Mouse (Mus musculus): ENCODE measurements at regions not wholly inside any gene's neighbourhood (a gene's known extent, or its start where the extent isn't known, plus 50 kb on each side); places are given as distances from the start of the nearest gene placed in this dataset.
A peak's percentile ranks its signal among the peaks of the same experiment; 100 is the strongest.

DNA sequence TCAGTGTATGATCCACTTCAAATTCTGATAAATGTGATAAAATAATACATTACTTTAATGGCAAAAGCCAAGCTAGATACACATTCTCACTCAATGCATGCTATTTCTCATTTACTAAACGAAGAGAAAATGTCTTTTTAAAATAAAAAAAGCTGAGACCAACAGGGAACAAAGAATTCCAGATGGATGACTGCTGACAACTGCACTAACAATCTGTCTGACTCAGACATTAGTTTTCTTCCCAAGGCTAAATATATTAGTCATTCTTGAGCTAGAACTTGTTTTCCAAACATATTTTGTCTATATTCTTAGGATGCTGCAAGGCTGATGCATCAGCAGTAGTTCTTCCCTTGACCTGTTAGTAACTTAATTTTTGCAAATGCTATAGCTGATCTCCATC, 1008.2 kb downstream of the Sis start:
- peak; percentile 28 for DNase-seq (ENCODE audit: low read depth, low spot score)

- no peak for DNase-seq (ENCODE audit: low read depth, low spot score)
These were observed 1047.8 kb downstream of the Sis start for GRCm38 (mm10) chr3:71919865-71920264.

GRCm38 (mm10) chr3:71913783-71914182, 1053.9 kb downstream of the Sis start:
- DNase-seq (ENCODE audit: low read depth, low spot score) = no peak

- DNase-seq (ENCODE audit: low read depth, low spot score) = no peak
These were observed 1058.4 kb downstream of the Sis start for GRCm38 (mm10) chr3:71909242-71909641.

DNA sequence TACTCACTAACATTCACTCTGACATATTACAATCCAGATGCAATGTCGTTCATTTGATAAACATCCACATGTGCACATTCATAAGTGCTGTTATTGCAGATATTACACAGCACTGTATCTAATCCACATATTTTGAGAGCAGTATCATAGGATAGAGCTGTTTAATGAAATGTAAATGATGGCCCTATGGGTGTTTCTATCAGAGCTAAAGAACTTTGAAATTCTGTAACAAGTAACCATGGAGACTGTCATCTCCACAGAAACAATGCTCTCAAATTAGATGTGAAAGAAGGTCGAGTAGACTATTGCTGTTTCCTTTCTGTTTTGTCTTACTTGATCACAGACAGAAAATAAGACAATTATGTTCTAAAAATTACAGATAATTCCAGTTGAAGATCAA, 1103.0 kb downstream of the Sis start:
- DNase-seq (ENCODE audit: low read depth, low spot score) = no peak

GRCm38 (mm10) chr3:71836111-71836510, 1131.6 kb downstream of the Sis start:
- peak; percentile 52 for DNase-seq (ENCODE audit: low read depth, low spot score)

All from telencephalon, adult 2 months (tissue).